Mouse (Mus musculus): ENCODE measurements at regions not wholly inside any gene's neighbourhood (a gene's known extent, or its start where the extent isn't known, plus 50 kb on each side); places are given as distances from the start of the nearest gene placed in this dataset.

GRCm38 (mm10) chr5:85706598-85706997 is 358.8 kb downstream of the Cenpc1 start:
- no peak for DNase-seq (ENCODE audit: extremely low spot score)

DNA sequence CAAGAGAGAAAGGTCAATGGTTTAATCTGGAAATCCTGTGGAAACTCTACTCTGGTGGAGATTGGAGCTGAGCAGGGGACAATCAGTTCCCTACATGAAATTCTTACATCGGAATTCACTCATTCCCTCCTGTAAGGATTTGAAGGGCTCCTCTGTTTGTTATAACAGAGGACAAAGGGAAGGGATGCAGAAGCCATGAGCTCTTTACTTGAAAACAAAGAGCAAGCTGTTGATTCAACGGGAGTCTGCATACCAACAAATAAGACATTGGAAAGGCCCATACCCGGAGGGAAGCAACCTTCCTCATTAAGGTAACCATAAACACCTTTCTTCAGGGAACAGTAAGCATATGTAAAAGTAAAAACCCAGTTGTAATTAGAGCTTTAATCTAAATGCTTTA is 359.3 kb downstream of the Cenpc1 start:
- peak; percentile 1 for DNase-seq (ENCODE audit: extremely low spot score)

- no peak for DNase-seq (ENCODE audit: extremely low spot score)
Observed at GRCm38 (mm10) chr5:85677872-85678271, 387.5 kb downstream of the Cenpc1 start.

DNA sequence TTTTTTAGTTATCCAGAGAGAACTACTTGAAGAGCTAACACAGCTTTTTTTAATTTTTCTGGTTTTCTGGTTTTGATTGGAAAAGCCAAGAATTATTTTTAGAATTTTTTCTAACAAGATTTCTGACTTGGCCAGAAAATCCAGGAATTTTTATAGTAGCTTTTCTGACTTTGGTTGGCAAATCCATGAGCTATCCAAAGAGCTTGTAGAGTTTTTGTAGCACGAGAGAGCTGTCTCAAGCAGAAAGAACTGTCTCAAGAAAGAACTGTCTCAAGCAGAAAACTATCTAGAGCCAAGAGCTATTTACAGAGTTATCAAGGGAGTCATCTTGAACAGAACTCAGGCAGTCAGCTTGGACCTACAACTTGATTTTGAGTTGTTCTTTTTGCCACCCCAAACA is 394.3 kb downstream of the Cenpc1 start:
- DNase-seq (ENCODE audit: extremely low spot score): no peak

- DNase-seq (ENCODE audit: extremely low spot score): no peak
Observed at GRCm38 (mm10) chr5:85661487-85661886, 403.9 kb downstream of the Cenpc1 start.

DNA sequence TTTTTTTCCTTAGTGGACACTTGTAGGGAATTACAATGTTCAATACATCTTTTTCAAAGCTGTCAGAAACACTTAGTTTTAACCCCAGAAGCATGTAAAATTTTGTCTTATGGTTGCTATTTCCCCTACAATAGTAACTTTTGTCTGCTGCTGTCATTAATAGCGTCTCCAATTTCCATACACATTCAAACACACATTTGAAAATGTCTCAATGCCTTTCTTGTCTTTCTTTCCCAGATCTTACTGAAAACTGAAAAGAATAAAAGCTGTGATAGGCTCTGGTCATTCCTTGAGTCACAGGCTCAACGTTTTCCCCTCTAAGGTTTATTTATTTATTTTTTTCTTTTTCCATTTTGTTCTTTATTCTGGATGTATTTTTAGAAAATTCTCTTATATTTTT is 444.3 kb downstream of the Cenpc1 start:
- DNase-seq (ENCODE audit: extremely low spot score): no peak

DNA sequence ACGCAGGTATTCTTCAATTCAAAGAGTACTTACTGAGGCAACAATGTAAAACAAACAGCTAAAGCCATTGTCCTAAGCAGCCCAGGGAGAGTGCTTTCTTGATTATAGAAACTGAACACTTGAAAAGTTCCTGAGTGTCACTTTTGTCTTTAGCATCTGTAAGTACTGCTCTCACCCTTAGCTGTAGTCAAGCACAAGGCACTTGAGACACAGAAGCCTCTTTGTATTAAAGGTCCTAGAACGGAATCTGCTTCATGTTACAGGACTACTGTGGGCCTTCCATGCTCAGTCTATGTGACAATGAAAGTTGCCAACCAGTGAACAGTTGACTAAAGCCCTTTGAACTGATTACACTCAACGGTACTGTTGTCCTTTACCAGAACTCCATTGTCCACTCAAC is 450.6 kb downstream of the Cenpc1 start:
- no peak for DNase-seq (ENCODE audit: extremely low spot score)

GRCm38 (mm10) chr5:85612606-85613005 is 452.8 kb downstream of the Cenpc1 start:
- no peak for DNase-seq (ENCODE audit: extremely low spot score)

DNA sequence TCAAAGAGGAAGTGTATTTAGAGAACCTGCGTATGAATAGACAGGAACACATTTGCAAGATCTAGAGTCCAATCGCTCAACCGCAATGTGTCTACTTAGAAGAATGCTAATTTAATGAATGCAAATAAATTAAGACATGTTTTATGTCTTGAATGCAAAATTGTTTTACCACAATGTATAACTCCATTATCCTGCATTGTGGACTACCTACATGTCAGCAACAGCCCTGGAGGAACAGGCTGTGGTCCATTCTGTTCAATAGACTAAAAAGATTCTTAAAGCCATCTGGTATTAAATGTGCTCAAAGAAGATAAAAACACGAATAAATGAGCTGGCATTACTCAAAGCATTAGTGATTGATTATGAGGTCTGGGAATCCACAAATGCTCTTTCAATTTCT is 456.3 kb downstream of the Cenpc1 start:
- DNase-seq (ENCODE audit: extremely low spot score): no peak

DNA sequence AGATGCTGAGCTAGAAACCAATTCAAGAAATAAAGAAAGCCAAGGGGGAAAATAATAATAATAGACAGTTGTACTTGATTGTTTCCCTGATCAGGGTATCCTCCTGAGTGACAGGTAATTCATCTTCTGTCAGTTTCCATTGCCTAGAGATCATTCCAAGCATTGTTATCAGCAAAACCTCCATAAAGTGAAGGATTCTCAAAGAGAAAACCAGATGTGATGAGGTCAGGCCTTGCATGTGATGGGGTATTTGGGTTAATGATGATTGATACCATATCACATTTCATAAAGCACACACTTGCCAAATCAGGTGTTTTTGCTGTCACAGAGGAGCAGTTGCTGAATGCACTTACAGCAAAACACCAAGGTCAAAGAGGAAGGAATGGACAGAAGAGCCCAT is 467.2 kb downstream of the Cenpc1 start:
- DNase-seq (ENCODE audit: extremely low spot score): no peak

DNA sequence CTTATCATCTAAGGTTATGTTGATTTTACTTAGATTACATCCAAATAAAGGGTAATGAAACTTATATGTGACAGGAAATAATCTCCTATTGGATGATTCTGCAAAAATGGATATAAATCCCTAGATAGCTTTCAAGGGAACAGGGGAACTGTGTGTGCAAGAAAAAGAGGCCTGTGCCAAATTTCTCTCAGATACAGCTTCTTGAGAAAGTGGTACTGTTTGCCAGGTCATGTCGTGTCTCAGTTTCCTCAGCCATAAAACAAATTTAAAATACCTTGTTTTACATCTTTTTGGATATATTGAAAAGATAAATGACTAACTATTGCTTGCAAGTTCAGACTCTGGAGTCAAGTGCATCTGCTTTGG is 470.3 kb downstream of the Cenpc1 start:
- no peak for DNase-seq (ENCODE audit: extremely low spot score)

DNA sequence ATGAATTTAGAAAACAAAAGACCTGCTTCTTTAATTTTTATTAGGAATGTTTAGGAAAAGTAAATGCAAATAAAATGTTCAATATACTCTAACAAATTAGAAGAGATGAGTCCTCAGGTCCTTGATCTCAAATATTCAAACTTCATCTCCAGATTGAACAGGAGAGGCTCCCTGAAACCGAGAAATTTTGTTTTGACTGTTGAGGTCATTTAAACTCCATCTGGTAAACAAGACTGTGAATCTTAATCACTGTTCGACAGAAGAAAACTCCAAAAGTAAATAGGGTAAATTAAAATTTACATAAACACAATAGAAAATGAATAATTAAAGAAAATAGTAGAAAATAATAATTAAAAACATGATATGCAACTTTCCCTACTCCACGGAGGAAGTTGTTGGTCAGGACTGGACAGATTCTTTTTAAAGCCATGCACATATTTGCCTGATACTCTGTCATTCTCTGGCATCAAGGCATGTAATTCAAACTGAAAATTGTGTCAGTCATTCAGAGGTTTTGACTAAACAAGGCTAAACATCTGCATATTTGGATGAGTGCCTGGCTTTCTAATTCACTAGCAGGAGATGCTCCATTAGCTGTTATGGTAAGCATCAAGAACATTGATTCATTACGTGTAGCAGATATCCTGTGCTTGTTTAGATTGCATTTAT is 470.8 kb downstream of the Cenpc1 start:
- no peak for DNase-seq (ENCODE audit: extremely low spot score)

- DNase-seq (ENCODE audit: extremely low spot score): no peak
Observed at GRCm38 (mm10) chr5:85592236-85592635, 473.1 kb downstream of the Cenpc1 start.

DNA sequence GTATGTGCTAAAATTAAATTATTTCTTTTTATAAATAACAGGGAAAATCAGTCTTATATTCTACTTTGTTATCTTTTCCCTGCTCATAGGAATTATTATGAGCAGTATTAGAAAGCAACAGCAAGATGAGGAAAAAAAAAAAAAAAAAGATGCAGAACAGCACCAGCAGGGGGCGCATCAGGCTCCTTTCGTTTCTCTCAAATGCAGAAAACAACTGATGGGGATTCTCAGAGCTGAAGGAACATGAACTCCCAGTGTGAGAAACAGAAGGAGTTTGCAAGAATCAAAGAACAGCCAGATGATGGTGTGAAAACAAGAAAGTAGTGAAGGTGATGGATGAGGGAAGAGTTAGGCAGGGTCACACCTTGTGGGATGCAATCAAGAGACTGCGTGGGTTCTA is 478.7 kb downstream of the Cenpc1 start:
- peak; percentile 19 for DNase-seq (ENCODE audit: extremely low spot score)

DNA sequence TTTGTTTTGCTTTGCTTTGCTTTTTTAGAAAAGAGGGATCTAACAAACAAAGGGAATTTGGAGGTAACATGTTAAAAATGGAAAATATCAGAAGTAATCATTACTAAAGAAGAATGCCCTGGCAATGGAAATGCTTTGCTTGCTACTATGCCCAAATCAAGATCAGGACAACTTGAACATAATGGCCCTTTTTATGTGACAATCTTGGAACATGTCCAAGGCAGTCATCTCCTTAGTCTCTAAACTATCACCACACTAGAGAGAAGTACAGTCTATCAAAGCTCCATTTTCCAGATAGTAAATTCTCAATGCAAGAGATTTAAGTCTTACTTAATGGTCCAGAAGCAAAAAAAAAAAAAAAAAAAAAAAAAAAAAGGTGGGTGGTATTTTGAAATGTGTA is 492.9 kb downstream of the Cenpc1 start:
- no peak for DNase-seq (ENCODE audit: extremely low spot score)

DNA sequence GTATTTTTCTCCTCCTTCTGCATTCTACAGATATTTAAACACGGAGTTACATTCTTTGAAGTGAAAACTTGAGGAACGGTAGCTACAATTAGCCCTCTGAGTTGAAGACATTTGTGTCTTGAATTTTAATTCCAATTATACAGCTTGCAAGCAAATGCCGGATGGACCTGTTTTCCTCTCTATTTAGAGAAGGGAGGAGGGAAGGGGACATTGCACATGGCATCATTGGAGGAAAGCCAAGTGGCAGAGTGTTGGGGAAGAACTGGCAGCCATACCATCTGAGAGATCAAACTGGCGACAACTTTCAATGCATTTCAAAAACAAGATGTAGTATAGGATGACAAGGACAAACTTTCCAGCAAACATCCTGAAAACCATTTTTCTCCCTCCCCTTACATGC is 493.4 kb downstream of the Cenpc1 start:
- no peak for DNase-seq (ENCODE audit: extremely low spot score)

- no peak for DNase-seq (ENCODE audit: extremely low spot score)
Observed at GRCm38 (mm10) chr5:85571381-85571780, 494.0 kb downstream of the Cenpc1 start.

GRCm38 (mm10) chr5:85536329-85536728 is 529.1 kb downstream of the Cenpc1 start:
- no peak for DNase-seq (ENCODE audit: extremely low spot score)

DNA sequence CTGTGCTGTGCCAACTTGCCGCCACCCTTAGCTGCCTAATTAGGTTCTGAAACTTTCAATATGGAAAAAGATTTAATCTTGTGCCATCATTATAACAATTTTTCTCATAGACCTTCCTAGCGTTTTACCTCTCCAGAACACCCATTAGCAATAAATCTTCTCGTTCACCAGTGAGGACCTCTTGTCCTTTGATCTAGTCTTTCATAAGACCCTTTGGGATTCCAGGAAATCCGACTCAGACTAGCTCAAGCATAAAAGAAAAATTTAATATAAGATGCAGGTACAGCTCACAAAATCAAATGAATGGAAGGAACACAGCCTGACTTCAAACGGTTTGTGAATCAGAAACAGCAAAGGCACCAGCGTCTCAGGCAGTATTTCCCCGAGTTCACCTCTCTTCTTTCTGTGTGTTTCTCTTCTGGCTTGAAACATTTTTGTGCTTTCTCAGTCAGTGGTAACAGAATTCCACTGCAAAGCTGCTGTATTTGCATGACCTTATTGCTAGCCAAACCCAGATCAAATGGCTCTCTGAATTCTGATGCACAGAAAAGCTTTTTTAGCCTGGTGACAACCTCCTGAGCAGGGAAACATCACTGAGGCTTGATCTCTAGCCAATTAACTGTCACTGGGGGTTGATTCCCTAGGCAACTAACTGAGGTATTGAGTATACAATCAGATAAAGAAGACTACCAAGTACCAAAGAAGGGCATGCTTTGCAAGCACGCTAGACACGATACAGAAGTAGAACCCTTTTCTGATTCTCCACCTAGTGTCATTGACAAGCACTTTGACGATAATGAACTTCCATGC is 539.8 kb downstream of the Cenpc1 start:
- DNase-seq (ENCODE audit: extremely low spot score): no peak

DNA sequence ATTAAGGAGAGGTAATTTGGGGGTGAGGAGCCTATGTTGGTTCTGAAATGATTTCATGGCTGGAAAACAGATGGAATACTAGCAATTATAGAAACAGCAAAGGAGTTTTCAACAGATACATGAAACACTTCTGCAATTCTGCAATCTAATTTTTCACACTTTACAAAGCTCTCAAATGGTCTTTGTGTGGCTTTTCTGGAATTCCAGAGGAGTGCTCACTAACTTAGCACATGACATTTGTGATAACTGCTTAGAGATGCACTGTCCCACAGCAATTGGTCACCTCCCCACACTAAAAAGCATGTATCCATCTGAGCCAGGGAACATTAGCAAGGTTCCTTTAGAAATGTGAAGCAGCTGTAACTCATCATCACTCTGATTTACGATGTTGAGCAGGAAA is 560.1 kb downstream of the Cenpc1 start:
- no peak for DNase-seq (ENCODE audit: extremely low spot score)

- DNase-seq (ENCODE audit: extremely low spot score): no peak
Observed at GRCm38 (mm10) chr5:85497261-85497660, 568.1 kb downstream of the Cenpc1 start.

DNA sequence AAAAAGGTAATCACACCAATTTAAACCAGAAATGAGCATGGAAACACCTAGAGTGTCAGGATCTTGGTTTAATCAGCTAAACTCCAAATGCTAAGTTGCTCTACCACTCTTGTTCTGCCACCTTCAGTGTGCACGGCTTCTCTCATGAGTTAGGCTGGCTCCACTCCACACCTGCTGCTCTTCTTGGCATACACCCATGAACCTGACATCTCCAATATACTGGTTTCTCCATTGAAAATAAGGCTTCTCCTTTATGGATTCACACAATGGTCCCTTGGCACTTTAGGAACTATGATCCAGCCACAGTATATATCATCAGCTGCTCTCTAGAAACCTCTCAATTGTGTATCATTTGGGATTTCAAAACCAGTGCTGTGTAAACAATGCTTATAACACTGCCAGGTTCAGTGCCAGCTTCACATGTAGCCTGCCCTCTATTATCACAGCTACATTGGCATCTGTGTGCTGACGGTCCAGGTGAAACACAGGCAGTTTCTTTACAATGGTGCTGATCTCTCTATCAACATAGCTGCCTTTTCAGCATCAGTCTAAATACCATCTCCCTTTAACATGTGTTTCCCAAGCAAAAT is 579.6 kb downstream of the Cenpc1 start:
- no peak for DNase-seq (ENCODE audit: extremely low spot score)

GRCm38 (mm10) chr5:85485157-85485556 is 580.2 kb downstream of the Cenpc1 start:
- no peak for DNase-seq (ENCODE audit: extremely low spot score)
